Mouse (Mus musculus) neutrophil, adult 5-6 weeks (primary cell): ENCODE results near the gene Pou3f3. TPM values are rescaled to one million over a fixed set of nuclear protein-coding genes. Genes with fewer than 3 reads are reported as not detected.

Experiments used
- ATAC-seq: fragments of 151-379, 151-347 bp; 2 replicates; pipeline ENCODE4 v1.8.0; 2017; ENCODE audit warnings: mild to moderate bottlenecking, moderate TSS enrichment; ENCODE audit not compliant: insufficient number of reproducible peaks, poor library complexity, low FRiP score, severe bottlenecking; ENCODE audit errors: extremely low read depth
- total RNA-seq: library from RNA; stranded (forward); fragments of 200-1000 nt; gene quantifications from 2 replicates; pipeline ENCODE4 v1.2.3, GENCODE M21; 2017

Pou3f3 gene
- total RNA-seq, 1 experiment from 2014 or later = not detected

GRCm38 (mm10) chr1:42705811-42706160, 10.2 kb downstream of the Pou3f3 start:
- ATAC-seq = no peak

- no peak for ATAC-seq
Observed at GRCm38 (mm10) chr1:42707196-42707595, 11.6 kb downstream of the Pou3f3 start.

GRCm38 (mm10) chr1:42707611-42708130, 12.1 kb downstream of the Pou3f3 start:
- no peak for ATAC-seq

GRCm38 (mm10) chr1:42709024-42709423, 13.5 kb downstream of the Pou3f3 start:
- ATAC-seq = no peak

GRCm38 (mm10) chr1:42709431-42710160, 14.0 kb downstream of the Pou3f3 start:
- ATAC-seq = no peak

GRCm38 (mm10) chr1:42710234-42710633, 14.7 kb downstream of the Pou3f3 start:
- no peak for ATAC-seq

GRCm38 (mm10) chr1:42710995-42711394, 15.4 kb downstream of the Pou3f3 start:
- ATAC-seq = no peak

- no peak for ATAC-seq
Observed at GRCm38 (mm10) chr1:42711456-42712310, 16.1 kb downstream of the Pou3f3 start.

- ATAC-seq = no peak
Observed at GRCm38 (mm10) chr1:42712311-42712690, 16.7 kb downstream of the Pou3f3 start.

GRCm38 (mm10) chr1:42713104-42713932, 17.8 kb downstream of the Pou3f3 start:
- ATAC-seq = no peak

- ATAC-seq = no peak
Observed at GRCm38 (mm10) chr1:42714016-42714931, 18.7 kb downstream of the Pou3f3 start.

- ATAC-seq = no peak
Observed at GRCm38 (mm10) chr1:42718549-42718948, 23.0 kb downstream of the Pou3f3 start.

- ATAC-seq = no peak
Observed at GRCm38 (mm10) chr1:42721353-42721752, 25.8 kb downstream of the Pou3f3 start.

- no peak for ATAC-seq
Observed at GRCm38 (mm10) chr1:42723769-42724300, 28.3 kb downstream of the Pou3f3 start.

GRCm38 (mm10) chr1:42724881-42725280, 29.3 kb downstream of the Pou3f3 start:
- no peak for ATAC-seq

- no peak for ATAC-seq
Observed at GRCm38 (mm10) chr1:42727161-42727560, 31.6 kb downstream of the Pou3f3 start.

- ATAC-seq = no peak
Observed at GRCm38 (mm10) chr1:42727676-42728075, 32.1 kb downstream of the Pou3f3 start.
